In genomic region chr2:155115216-155115830, GRCm38 (mm10) we compare ENCODE assay signal across 19 mouse cellular contexts.
"Had no signal": no experiment of that assay in that cellular context is flagged by ENCODE, and none has a peak within 500 bp of the region (broad histone marks: within the 10 kb centered on the region; RNA-seq: fewer than 3 reads in every experiment).

No protein-coding gene starts in this region.

- H3K9me3 ChIP-seq: intestine, embryonic 15.5 days; limb, embryonic 10.5 days; liver, embryonic 12.5 days; liver, embryonic 15.5 days; lung, embryonic 15.5 days; stomach, embryonic 15.5 days had no signal

- H3K9ac ChIP-seq: intestine, embryonic 15.5 days; limb, embryonic 13.5 days; liver, embryonic 12.5 days; liver, embryonic 15.5 days; lung, embryonic 15.5 days; midbrain, embryonic 13.5 days; neural tube, embryonic 13.5 days; stomach, embryonic 15.5 days had no signal

- DNase-seq: liver; lung, adult 18-20 months; lung, postnatal 10 days; lung, postnatal 36 days; thymus, adult 18-20 months; thymus, postnatal 36 days had no signal

- H3K4me1 ChIP-seq: intestine, embryonic 15.5 days; limb, embryonic 10.5 days; limb, embryonic 13.5 days; liver, embryonic 12.5 days; liver, embryonic 15.5 days; lung, embryonic 15.5 days; midbrain, embryonic 10.5 days; midbrain, embryonic 13.5 days; neural tube, embryonic 13.5 days; stomach, embryonic 15.5 days had no signal

- ATAC-seq: intestine, embryonic 15.5 days; liver, embryonic 12.5 days; midbrain, embryonic 13.5 days; midbrain, embryonic 16.5 days had no signal

- H3K27ac ChIP-seq: intestine, embryonic 15.5 days; limb, embryonic 10.5 days; limb, embryonic 13.5 days; liver, embryonic 12.5 days; liver, embryonic 15.5 days; lung, embryonic 15.5 days; midbrain, embryonic 10.5 days; midbrain, embryonic 13.5 days; neural tube, embryonic 13.5 days; stomach, embryonic 15.5 days had no signal

- H3K4me3 ChIP-seq: intestine, embryonic 15.5 days; limb, embryonic 10.5 days; limb, embryonic 13.5 days; liver, embryonic 12.5 days; liver, embryonic 15.5 days; lung, embryonic 15.5 days; megakaryocyte, embryonic 14.5 days; midbrain, embryonic 10.5 days; midbrain, embryonic 13.5 days; myocyte; neural tube, embryonic 13.5 days; stomach, embryonic 15.5 days had no signal

- H3K36me3 ChIP-seq: intestine, embryonic 15.5 days; limb, embryonic 10.5 days; limb, embryonic 13.5 days; liver, embryonic 12.5 days; liver, embryonic 15.5 days; lung, embryonic 15.5 days; midbrain, embryonic 10.5 days; midbrain, embryonic 13.5 days; neural tube, embryonic 13.5 days; stomach, embryonic 15.5 days had no signal
